Mouse (Mus musculus) megakaryocyte-erythroid progenitor cell, adult 5-6 weeks (primary cell): ENCODE measurements around the gene Nmnat1. TPM values are rescaled to one million over a fixed set of nuclear protein-coding genes. Genes with fewer than 3 reads are reported as not detected.
"Not testable (repeated sequence)": the region's sequence is repeated elsewhere in the genome, so short reads cannot be mapped to it uniquely, and the experiment has no call there.

Experiments
- ATAC-seq: replicated peaks from 2 replicates; pipeline ENCODE4 v1.8.0; 2016; ENCODE audit warnings: mild to moderate bottlenecking, inconsistent platforms; ENCODE audit not compliant: severe bottlenecking, poor library complexity, low FRiP score, low TSS enrichment
- total RNA-seq, 2 experiments: library from RNA; stranded (forward) in 1 of 2; stranded (reverse) in 1 of 2; fragments of 200-1000, 215-1000 nt in 1 of 2; fragments of >200 nt in 1 of 2; fragmentation: Nextera tagmentation in 1 of 2; gene quantifications; 2 replicates each; pipeline ENCODE4 v1.2.3; 2014 to 2017

Nmnat1 gene
- total RNA-seq, 2 experiments from 2014 or later: 2.2 to 13.3 TPM

- ATAC-seq: peak; percentile 58
Measured at GRCm38 (mm10) chr4:149453656-149454055, 31.3 kb downstream of the Nmnat1 start.

GRCm38 (mm10) chr4:149450636-149451035 is 34.4 kb downstream of the Nmnat1 start:
- no peak for ATAC-seq

GRCm38 (mm10) chr4:149446309-149446708 is 38.7 kb downstream of the Nmnat1 start:
- 0 out of 2 replicates have a peak, but pooled peaks have one; percentile 1 for ATAC-seq

GRCm38 (mm10) chr4:149445868-149446267 is 39.1 kb downstream of the Nmnat1 start:
- ATAC-seq: peak; percentile 50

- ATAC-seq: peak; percentile 99
Measured at GRCm38 (mm10) chr4:149444964-149445701, 39.9 kb downstream of the Nmnat1 start.

- ATAC-seq: no peak
Measured at GRCm38 (mm10) chr4:149444465-149444864, 40.5 kb downstream of the Nmnat1 start.

- ATAC-seq: no peak
Measured at GRCm38 (mm10) chr4:149442436-149442835, 42.6 kb downstream of the Nmnat1 start.

- ATAC-seq: no peak
Measured at GRCm38 (mm10) chr4:149440576-149440975, 44.4 kb downstream of the Nmnat1 start.

GRCm38 (mm10) chr4:149431887-149432286 is 53.1 kb downstream of the Nmnat1 start:
- not testable (repeated sequence) for ATAC-seq

GRCm38 (mm10) chr4:149429592-149429991 is 55.4 kb downstream of the Nmnat1 start:
- no peak for ATAC-seq

GRCm38 (mm10) chr4:149426325-149427199 is 58.4 kb downstream of the Nmnat1 start, which contains the start of gene Ube4b:
Gene Ube4b, minus strand, starts transcription at chr4:149426749.
- ATAC-seq: peak; percentile 87

- ATAC-seq: peak; percentile 49
Measured at GRCm38 (mm10) chr4:149425801-149426292, 59.2 kb downstream of the Nmnat1 start.

GRCm38 (mm10) chr4:149424755-149425154 is 60.2 kb downstream of the Nmnat1 start:
- no peak for ATAC-seq

- ATAC-seq: no peak
Measured at GRCm38 (mm10) chr4:149417854-149418365, 67.1 kb downstream of the Nmnat1 start.

Other genes starting within 250 kb of the Nmnat1 start
- gene Kif1b, start 177.5 kb downstream of the Nmnat1 start, total RNA-seq (2014; fragmentation: Nextera tagmentation): 7.9 and 8.1 TPM in 2 replicates
- gene Kif1b, start 177.5 kb downstream of the Nmnat1 start, total RNA-seq (2017): 4.6 and 5.8 TPM in 2 replicates
- gene Ube4b, start 58.5 kb downstream of the Nmnat1 start, total RNA-seq (2014; fragmentation: Nextera tagmentation): 65.7 and 65.9 TPM in 2 replicates
- gene Ube4b, start 58.5 kb downstream of the Nmnat1 start, total RNA-seq (2017): 24.1 and 34.2 TPM in 2 replicates
- not detected in 2 replicates for gene Rbp7, start 30.2 kb downstream of the Nmnat1 start, total RNA-seq (2014; fragmentation: Nextera tagmentation)
- gene Rbp7, start 30.2 kb downstream of the Nmnat1 start, total RNA-seq (2017): not detected in 2 replicates
- gene Tmem274, start 7.8 kb downstream of the Nmnat1 start, total RNA-seq (2014; fragmentation: Nextera tagmentation): not detected in 2 replicates
- gene Tmem274, start 7.8 kb downstream of the Nmnat1 start, total RNA-seq (2017): not detected in 2 replicates
- gene Lzic, start within 50 bp of the Nmnat1 start, total RNA-seq (2014; fragmentation: Nextera tagmentation): 26.0 and 32.6 TPM in 2 replicates
- gene Lzic, start within 50 bp of the Nmnat1 start, total RNA-seq (2017): 62.6 and 135 TPM in 2 replicates
- 1.5 and 5.5 TPM in 2 replicates for gene Ctnnbip1, start 33.0 kb upstream of the Nmnat1 start, total RNA-seq (2014; fragmentation: Nextera tagmentation)
- gene Ctnnbip1, start 33.0 kb upstream of the Nmnat1 start, total RNA-seq (2017): 1.7 and 5.9 TPM in 2 replicates
- gene Clstn1, start 101.3 kb upstream of the Nmnat1 start, total RNA-seq (2014; fragmentation: Nextera tagmentation): 30.8 and 31.2 TPM in 2 replicates
- 23.3 and 30.4 TPM in 2 replicates for gene Clstn1, start 101.3 kb upstream of the Nmnat1 start, total RNA-seq (2017)
- gene Pik3cd, start 217.4 kb upstream of the Nmnat1 start, total RNA-seq (2014; fragmentation: Nextera tagmentation): 29.6 and 39.7 TPM in 2 replicates
- 14.1 and 17.9 TPM in 2 replicates for gene Pik3cd, start 217.4 kb upstream of the Nmnat1 start, total RNA-seq (2017)